Mouse (Mus musculus): ENCODE measurements around the gene Pla2g4f.

DNA sequence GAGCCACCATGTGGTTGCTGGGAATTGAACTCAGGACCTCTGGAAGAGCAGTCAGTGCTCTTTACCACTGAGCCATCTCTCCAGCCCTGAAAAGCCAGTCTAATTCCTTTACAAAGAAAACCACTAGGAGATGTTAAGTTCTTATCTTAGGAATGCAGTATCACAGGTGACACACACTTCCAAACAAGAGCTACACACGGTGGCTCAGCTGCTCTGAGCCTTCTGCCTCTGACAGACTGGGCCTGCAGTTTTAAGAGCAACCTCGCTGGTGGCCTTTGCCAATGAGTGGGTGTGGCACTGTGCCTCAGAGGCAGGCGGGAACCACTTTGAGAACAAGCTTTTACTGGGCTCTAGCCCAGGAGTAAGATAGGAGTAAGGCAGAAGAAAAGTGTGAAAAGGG lies 9.9 kb downstream of the Pla2g4f start:
- TF ChIP-seq CTCF (IDR thresholded peaks at IDR 0.05; ENCODE audit: borderline replicate concordance, control insufficient read depth, extremely low read depth, insufficient read depth, low read length, poor library complexity): no peak
- TF ChIP-seq POLR2A (IDR thresholded peaks at IDR 0.05; ENCODE audit: control insufficient read depth, extremely low read depth, insufficient read depth, low read length, poor library complexity): no peak
